Mouse (Mus musculus): ENCODE measurements around the gene Leng8.

GRCm38 (mm10) chr7:4143506-4143905, 6.7 kb downstream of the Leng8 start:
- TF ChIP-seq HCFC1 (IDR thresholded peaks at IDR 0.05; ENCODE audit: borderline replicate concordance, insufficient read depth, low read length) (no peak), ZNF384 (IDR thresholded peaks at IDR 0.05; ENCODE audit: low read depth, low read length) (no peak)

All from ES-E14 (cell line).